Mouse (Mus musculus) heart, embryonic 11.5 days (tissue): ENCODE measurements around the gene Trp53inp2. TPM values are rescaled to one million over a fixed set of nuclear protein-coding genes. Genes with fewer than 3 reads are reported as not detected.
A peak's percentile ranks its signal among the peaks of the same experiment; 100 is the strongest.

Source experiments
- ATAC-seq: fragments of 200-750 bp; cut with Nextera tagmentation; replicated peaks from 2 replicates; pipeline ENCODE4 v1.8.0; 2017; ENCODE audit warnings: moderate library complexity; ENCODE audit not compliant: insufficient number of reproducible peaks, low FRiP score, low TSS enrichment
- H3K27ac ChIP-seq: fragments of 300-500 bp; sonication (generic); 2 replicates; pipeline ENCODE4 v1.5.1; 2014; ENCODE audit warnings: mild to moderate bottlenecking, low read depth, low read length
- H3K27me3 ChIP-seq: fragments of 300-500 bp; sonication (generic); 2 replicates; pipeline ENCODE4 v1.6.1; 2014; ENCODE audit warnings: mild to moderate bottlenecking, low read length, mixed read lengths; ENCODE audit not compliant: control insufficient read depth, insufficient read depth
- H3K36me3 ChIP-seq: fragments of 300-500 bp; sonication (generic); 2 replicates; pipeline ENCODE4 v1.6.1; 2014; ENCODE audit warnings: mild to moderate bottlenecking, low read length, moderate library complexity, mixed read lengths; ENCODE audit not compliant: control insufficient read depth, insufficient read depth
- H3K4me1 ChIP-seq: fragments of 300-500 bp; sonication (generic); 2 replicates; pipeline ENCODE4 v1.6.1; 2014; ENCODE audit warnings: low read length; ENCODE audit not compliant: control insufficient read depth, insufficient read depth
- H3K4me2 ChIP-seq: fragments of 300-500 bp; sonication (generic); 2 replicates; pipeline ENCODE4 v1.6.1; 2014; ENCODE audit warnings: mild to moderate bottlenecking, moderate library complexity
- H3K4me3 ChIP-seq: fragments of 300-500 bp; sonication (generic); 2 replicates; pipeline ENCODE4 v1.5.1; 2014; ENCODE audit warnings: low read depth, low read length
- H3K9ac ChIP-seq: fragments of 300-500 bp; sonication (generic); 2 replicates; pipeline ENCODE4 v1.6.1; 2014; ENCODE audit warnings: mild to moderate bottlenecking, low read depth, low read length, moderate library complexity
- H3K9me3 ChIP-seq: fragments of 300-500 bp; sonication (generic); replicated peaks from 2 replicates; pipeline ENCODE4 v1.6.1; 2016; ENCODE audit warnings: low read length; ENCODE audit not compliant: control insufficient read depth
- WGBS: fragments of 180-500 bp; shearing (Covaris S2); extraction: QIAGEN DNeasy Blood & Tissue Kit; methylation state at CpG from one replicate; pipeline ENCODE4 v1.1.7; 2014; ENCODE audit not compliant: insufficient replicate concordance; 5-methylcytosine and 5-hydroxymethylcytosine counted together
- polyA plus RNA-seq: library from polyadenylated mRNA; unstranded; fragments of >200 nt; fragmentation: Nextera tagmentation; extraction: Ambion mirVana; gene quantifications from 2 replicates; pipeline ENCODE4 v1.2.1, GENCODE M21; 2014

Trp53inp2 gene
- polyA plus RNA-seq, 1 experiment from 2014 or later: 69.9 TPM

DNA sequence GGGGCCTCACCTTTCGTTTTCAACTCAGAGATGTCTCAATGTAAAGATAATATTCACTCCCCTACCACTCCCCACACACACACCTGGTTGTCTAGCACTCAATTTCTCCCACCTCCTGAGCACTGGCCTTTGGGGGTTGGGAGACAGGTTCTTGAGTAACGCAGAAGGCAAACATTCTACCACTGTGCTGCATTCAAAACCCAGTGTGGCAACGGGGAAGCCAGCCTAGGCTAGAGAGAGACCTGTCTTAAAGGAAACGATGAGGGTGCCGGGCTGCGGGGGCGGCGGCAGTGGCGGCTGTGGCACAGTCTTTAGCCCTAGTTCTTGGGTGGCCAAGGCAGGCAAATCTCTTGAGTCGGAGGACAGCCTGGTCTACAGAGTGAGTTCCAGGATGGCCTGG lies 4.7 kb upstream of the Trp53inp2 start:
- Histone ChIP-seq H3K4me3 (no peak overlapping the region), H3K9me3 (no peaks in the 10 kb centered on the region), H3K36me3 (no peaks in the 10 kb centered on the region), H3K9ac (no peak overlapping the region), H3K27me3 (peaks cover 11% of the 10 kb centered on the region; the same call in 1 of the 2 replicates), H3K4me1 (no peaks in the 10 kb centered on the region), H3K27ac (no peak overlapping the region), H3K4me2 (no peak overlapping the region)
- 68% methylated on average over 10 of the region's 10 CpGs for WGBS
- ATAC-seq: no peak

DNA sequence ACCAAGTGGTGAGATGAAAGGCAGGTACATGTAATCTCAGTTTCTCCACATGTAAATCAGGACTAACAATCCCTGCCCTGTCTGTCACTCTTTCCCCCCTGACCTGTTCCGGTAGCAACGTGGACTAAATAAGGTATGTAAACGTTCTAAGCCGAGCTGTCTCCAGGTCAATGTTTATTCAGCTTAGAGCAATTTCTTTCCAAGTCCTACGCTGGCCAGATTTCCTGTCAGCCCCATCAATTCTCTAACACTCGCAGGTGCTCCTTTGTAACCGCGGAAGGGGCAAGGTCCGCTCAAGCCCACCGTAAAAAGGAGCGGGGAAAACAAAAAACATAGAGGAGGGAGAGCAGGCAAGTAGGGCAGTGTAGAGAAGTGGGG lies 190 bp downstream of the Trp53inp2 start:
- Histone ChIP-seq H3K36me3 (peaks cover 7% of the 10 kb centered on the region), H3K9me3 (no peaks in the 10 kb centered on the region), H3K9ac (peak overlapping the region; percentile 97), H3K4me3 (peak overlapping the region; percentile 87), H3K4me1 (peaks cover 16% of the 10 kb centered on the region), H3K27me3 (peaks cover 11% of the 10 kb centered on the region; the same call in 1 of the 2 replicates), H3K27ac (peak overlapping the region; percentile 98; the same call in 1 of the 2 replicates), H3K4me2 (peak overlapping the region; percentile 63)
- ATAC-seq: no peak
- WGBS: 4% methylated on average over 11 of the region's 11 CpGs

DNA sequence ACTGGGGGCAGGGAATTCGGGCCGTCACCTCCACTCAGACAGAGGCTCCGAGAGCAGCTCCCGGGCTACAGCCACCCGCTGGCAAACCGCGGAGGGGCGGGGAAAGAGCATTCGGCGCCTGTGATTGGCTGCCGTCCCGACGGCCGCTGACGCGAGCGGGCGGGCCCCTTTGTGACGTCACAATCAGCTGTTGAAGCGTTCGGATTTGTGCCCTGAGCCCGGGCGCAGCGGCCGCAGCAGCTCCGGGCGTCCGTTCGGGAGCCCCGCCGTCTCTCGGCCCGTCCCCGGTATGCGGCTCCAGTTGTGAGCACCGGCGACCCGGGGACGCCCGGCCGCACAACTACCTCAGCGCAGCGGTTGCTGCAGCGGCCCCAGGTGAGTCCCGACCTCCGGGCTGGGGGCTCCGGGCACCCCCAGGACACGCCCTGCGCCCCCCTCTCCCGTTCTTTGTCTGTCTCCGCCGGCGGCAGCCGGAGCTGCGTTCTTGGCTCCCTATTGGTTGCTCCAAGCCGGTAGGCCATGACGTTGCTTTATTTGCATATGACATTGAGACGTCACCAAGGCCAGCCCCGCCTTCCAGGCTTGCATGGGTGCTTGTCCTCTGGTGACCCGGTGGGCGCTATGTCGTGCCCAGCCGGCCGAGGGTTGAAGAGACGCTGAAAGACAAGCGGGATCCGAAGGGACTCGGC lies 928 bp downstream of the Trp53inp2 start:
- H3K27me3 ChIP-seq: peaks cover 11% of the 10 kb centered on the region; the same call in 1 of the 2 replicates
- peak overlapping the region; percentile 87 for H3K4me3 ChIP-seq
- H3K4me1 ChIP-seq: peaks cover 21% of the 10 kb centered on the region
- H3K9me3 ChIP-seq: no peaks in the 10 kb centered on the region
- H3K9ac ChIP-seq: peak overlapping the region; percentile 97
- peaks cover 14% of the 10 kb centered on the region for H3K36me3 ChIP-seq
- ATAC-seq: peak; percentile 89
- H3K4me2 ChIP-seq: peak overlapping the region; percentile 63
- H3K27ac ChIP-seq: peak overlapping the region; percentile 98
- WGBS: under 1% methylated on average over 65 of the region's 68 CpGs

DNA sequence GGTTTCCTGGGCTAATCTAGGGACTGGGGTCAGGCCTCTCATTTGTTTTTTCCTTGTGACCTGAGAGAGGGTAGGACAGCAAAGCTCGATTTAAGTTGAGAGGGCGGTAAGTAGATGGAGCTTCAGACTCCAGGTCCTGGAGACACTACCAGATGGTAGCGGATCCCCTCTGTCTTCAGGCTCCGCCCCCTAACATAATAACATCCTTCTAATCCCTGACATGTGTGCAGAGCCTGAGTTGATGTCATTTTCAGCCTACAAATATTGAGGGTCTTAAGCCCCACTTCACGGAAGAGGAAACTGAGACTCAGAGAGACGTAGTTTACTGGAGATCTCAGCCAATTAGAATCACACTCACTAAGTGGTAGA lies 1.5 kb downstream of the Trp53inp2 start:
- Histone ChIP-seq H3K27ac (peak overlapping the region; percentile 98), H3K9me3 (no peaks in the 10 kb centered on the region), H3K4me3 (peak overlapping the region; percentile 87), H3K4me2 (peak overlapping the region; percentile 63), H3K36me3 (peaks cover 16% of the 10 kb centered on the region), H3K4me1 (peaks cover 21% of the 10 kb centered on the region), H3K27me3 (peaks cover 11% of the 10 kb centered on the region; the same call in 1 of the 2 replicates), H3K9ac (peak overlapping the region; percentile 97)
- peak; percentile 14; the same call in 1 of the 2 replicates for ATAC-seq
- WGBS: 24% methylated on average over 6 of the region's 6 CpGs

DNA sequence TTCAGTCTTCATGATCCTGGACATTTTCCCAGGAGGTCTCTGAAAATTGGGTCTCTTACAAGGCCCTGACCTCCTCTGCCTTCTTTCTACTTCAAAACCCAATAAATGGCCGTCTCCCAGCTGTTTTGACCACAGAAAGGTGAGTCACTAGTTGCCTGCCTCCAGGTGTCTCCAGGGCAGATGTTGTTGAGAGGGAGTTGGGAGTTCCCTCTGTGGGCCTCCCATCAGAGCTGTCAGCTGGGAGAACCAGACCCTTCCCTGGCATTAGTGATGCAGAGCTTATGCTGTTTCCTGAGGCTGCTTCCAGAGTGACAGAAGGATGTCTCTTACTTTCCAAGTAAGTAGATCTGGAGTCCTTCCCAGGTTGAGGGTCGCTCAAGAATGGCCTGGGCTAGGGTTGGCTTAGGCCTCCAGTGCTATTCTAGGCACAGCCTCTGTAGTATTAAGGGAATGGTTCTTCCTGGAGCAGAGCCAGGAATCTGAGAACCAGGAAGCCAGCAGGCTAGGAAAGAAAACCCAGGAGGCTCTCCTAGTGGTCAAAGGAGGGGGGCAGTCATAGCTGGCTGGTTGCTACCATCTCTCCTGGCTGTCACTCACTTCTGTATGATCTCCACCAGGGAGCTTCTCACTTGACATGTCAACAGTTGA lies 2.1 kb downstream of the Trp53inp2 start:
- 48% methylated on average over 2 of the region's 2 CpGs for WGBS
- H3K27me3 ChIP-seq: peaks cover 11% of the 10 kb centered on the region; the same call in 1 of the 2 replicates
- peak overlapping the region; percentile 98 for H3K27ac ChIP-seq
- peak overlapping the region; percentile 97 for H3K9ac ChIP-seq
- H3K36me3 ChIP-seq: peaks cover 17% of the 10 kb centered on the region
- peaks cover 21% of the 10 kb centered on the region for H3K4me1 ChIP-seq
- H3K4me2 ChIP-seq: peak overlapping the region; percentile 63
- ATAC-seq: no peak
- no peaks in the 10 kb centered on the region for H3K9me3 ChIP-seq
- H3K4me3 ChIP-seq: peak overlapping the region; percentile 87

DNA sequence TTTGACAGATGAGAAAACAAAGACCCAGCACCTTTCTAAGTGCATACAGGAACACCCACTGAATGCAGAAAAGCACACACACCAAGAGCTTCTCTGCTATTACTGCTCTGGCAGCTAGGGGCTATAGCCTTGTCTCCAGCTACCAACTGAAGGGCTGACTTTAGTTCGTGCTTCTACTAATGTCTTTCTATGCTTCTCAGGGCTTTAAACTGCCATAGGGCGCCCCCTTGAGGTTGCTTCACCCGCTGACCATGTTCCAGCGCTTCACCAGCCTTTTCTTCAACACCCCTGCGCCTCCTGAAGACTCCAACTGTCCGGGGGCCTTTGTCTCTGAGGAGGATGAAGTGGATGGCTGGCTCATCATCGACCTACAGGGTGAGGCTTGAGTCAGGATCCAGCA lies 4.2 kb downstream of the Trp53inp2 start:
- 33% methylated on average over 7 of the region's 7 CpGs for WGBS
- Histone ChIP-seq H3K4me3 (no peak overlapping the region), H3K9ac (no peak overlapping the region), H3K36me3 (peaks cover 28% of the 10 kb centered on the region), H3K27ac (no peak overlapping the region), H3K9me3 (no peaks in the 10 kb centered on the region), H3K4me2 (no peak overlapping the region), H3K4me1 (peaks cover 21% of the 10 kb centered on the region), H3K27me3 (peaks cover 5% of the 10 kb centered on the region; the same call in 1 of the 2 replicates)
- no peak for ATAC-seq

DNA sequence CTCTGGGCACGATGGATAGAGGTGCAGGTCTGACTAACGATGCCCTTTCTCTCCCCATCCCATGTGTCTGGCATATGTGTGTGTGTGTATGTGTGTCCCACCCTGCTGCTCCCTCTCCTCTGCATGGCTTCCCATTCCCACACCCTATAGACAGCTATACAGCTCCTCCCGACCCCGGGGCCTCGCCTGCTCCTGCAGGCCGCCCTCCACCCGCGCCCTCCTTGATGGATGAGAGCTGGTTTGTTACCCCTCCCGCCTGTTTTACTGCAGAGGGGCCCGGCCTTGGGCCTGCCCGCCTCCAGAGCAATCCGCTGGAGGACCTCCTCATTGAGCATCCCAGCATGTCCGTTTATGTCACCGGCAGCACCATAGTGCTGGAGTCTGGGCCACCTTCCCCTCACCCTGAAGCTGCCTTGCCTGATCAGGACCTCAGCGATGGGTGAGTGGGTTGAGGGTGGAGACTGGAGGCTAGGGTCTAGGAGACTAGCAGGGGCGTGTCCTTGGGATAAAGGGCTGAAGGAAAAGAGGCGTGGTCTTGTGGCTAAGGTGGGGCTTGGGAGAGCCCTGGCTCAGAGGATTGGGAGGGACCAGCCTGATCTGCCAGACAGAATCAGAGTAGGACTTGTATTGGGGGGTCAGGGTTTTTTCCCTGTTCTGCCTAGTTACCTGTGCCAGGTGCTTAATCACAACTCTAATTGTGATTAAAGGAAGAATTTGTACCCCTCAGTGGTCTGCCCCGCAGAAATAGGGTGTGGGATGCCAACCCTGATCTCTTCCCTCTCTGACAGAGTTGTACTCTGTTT lies 5.1 kb downstream of the Trp53inp2 start:
- Histone ChIP-seq H3K4me1 (peaks cover 21% of the 10 kb centered on the region), H3K27ac (no peak overlapping the region), H3K9ac (no peak overlapping the region), H3K4me3 (no peak overlapping the region), H3K4me2 (no peak overlapping the region), H3K36me3 (peaks cover 28% of the 10 kb centered on the region), H3K9me3 (no peaks in the 10 kb centered on the region), H3K27me3 (no peaks in the 10 kb centered on the region)
- ATAC-seq: no peak
- 61% methylated on average over 18 of the region's 18 CpGs for WGBS

DNA sequence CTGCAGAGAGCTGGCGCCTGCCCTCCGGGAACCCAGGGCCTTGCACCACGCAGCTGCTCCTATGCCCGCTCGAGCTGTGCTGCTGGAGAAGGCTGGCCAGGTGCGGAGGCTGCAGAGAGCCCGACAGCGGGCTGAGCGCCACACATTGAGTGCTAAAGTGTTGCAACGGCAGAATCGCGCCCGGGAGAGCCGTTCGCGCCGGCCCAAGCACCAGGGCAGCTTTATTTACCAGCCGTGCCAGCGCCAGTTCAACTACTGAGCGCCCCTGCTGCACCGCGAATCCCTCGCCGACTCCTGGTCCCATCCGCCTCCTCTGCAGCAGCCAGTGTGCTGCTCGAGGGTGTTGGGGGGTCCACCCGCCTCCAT lies 5.7 kb downstream of the Trp53inp2 start:
- ATAC-seq: no peak
- Histone ChIP-seq H3K4me3 (no peak overlapping the region), H3K36me3 (peaks cover 31% of the 10 kb centered on the region), H3K4me2 (no peak overlapping the region), H3K4me1 (peaks cover 21% of the 10 kb centered on the region), H3K27me3 (no peaks in the 10 kb centered on the region), H3K9me3 (no peaks in the 10 kb centered on the region), H3K27ac (no peak overlapping the region), H3K9ac (no peak overlapping the region)
- WGBS: 26% methylated on average over 27 of the region's 27 CpGs
